Mouse (Mus musculus): ENCODE results near the gene Npc2. TPM values are rescaled to one million over a fixed set of nuclear protein-coding genes. Genes with fewer than 3 reads are reported as not detected.

Gene Npc2
- polyA plus RNA-seq, 1 experiment from 2014 or later, result 523 TPM

- Histone ChIP-seq H3K36me3 (ENCODE audit: insufficient read depth, low read length) (no peaks in the 10 kb centered on the region), H3K4me1 (ENCODE audit: insufficient read depth, low read depth, low read length) (peaks cover 6% of the 10 kb centered on the region), H3K4me2 (replicated peaks; ENCODE audit: low read depth, low read length) (no peak overlapping the region), H3K9ac (replicated peaks; ENCODE audit: low read depth) (no peak overlapping the region), H3K27ac (ENCODE audit: low read length) (no peak overlapping the region), H3K9me3 (ENCODE audit: low read length) (no peaks in the 10 kb centered on the region), H3K4me3 (ENCODE audit: low read depth, low read length) (no peak overlapping the region), H3K27me3 (replicated peaks; ENCODE audit: insufficient read depth, low read length) (no peaks in the 10 kb centered on the region)
- TF ChIP-seq CTCF (IDR thresholded peaks at IDR 0.05) (peak; percentile 63), EP300 (IDR thresholded peaks at IDR 0.05) (no peak)
- 0 out of 2 replicates have a peak, but pooled peaks have one; percentile 10 for ATAC-seq
- 51% methylated on average over 3 of the region's 3 CpGs for WGBS
- DNase-seq (ENCODE audit: low spot score), result peak; percentile 55
Observed at GRCm38 (mm10) chr12:84812004-84812403, 39.1 kb upstream of the Npc2 start.

- no peak for TF ChIP-seq CTCF (IDR thresholded peaks at IDR 0.05)
- TF ChIP-seq EP300 (IDR thresholded peaks at IDR 0.05), result no peak
- 42% methylated on average over 4 of the region's 4 CpGs for WGBS
- Histone ChIP-seq H3K27me3 (replicated peaks; ENCODE audit: insufficient read depth, low read length) (no peaks in the 10 kb centered on the region), H3K27ac (ENCODE audit: low read length) (no peak overlapping the region), H3K4me2 (replicated peaks; ENCODE audit: low read depth, low read length) (no peak overlapping the region), H3K9me3 (ENCODE audit: low read length) (no peaks in the 10 kb centered on the region), H3K36me3 (ENCODE audit: insufficient read depth, low read length) (no peaks in the 10 kb centered on the region), H3K9ac (replicated peaks; ENCODE audit: low read depth) (no peak overlapping the region), H3K4me1 (ENCODE audit: insufficient read depth, low read depth, low read length) (peaks cover 6% of the 10 kb centered on the region), H3K4me3 (ENCODE audit: low read depth, low read length) (no peak overlapping the region)
- ATAC-seq (no peak), DNase-seq (ENCODE audit: low spot score) (no peak)
Observed at GRCm38 (mm10) chr12:84811510-84811909, 38.6 kb upstream of the Npc2 start.

- Histone ChIP-seq H3K9ac (replicated peaks; ENCODE audit: low read depth) (no peak overlapping the region), H3K36me3 (ENCODE audit: insufficient read depth, low read length) (no peaks in the 10 kb centered on the region), H3K9me3 (ENCODE audit: low read length) (no peaks in the 10 kb centered on the region), H3K4me1 (ENCODE audit: insufficient read depth, low read depth, low read length) (peaks cover 6% of the 10 kb centered on the region), H3K27me3 (replicated peaks; ENCODE audit: insufficient read depth, low read length) (no peaks in the 10 kb centered on the region), H3K27ac (ENCODE audit: low read length) (no peak overlapping the region), H3K4me3 (ENCODE audit: low read depth, low read length) (no peak overlapping the region), H3K4me2 (replicated peaks; ENCODE audit: low read depth, low read length) (no peak overlapping the region)
- peak; percentile 16; the same call in 1 of the 2 replicates for ATAC-seq
- WGBS, result 29% methylated on average over 1 of the region's 1 CpGs
- DNase-seq (ENCODE audit: low spot score), result peak; percentile 62
- no peak for TF ChIP-seq EP300 (IDR thresholded peaks at IDR 0.05)
- TF ChIP-seq CTCF (IDR thresholded peaks at IDR 0.05), result no peak
Observed at GRCm38 (mm10) chr12:84810810-84811209, 37.9 kb upstream of the Npc2 start.

GRCm38 (mm10) chr12:84809033-84809432 is 36.1 kb upstream of the Npc2 start:
- TF ChIP-seq EP300 (IDR thresholded peaks at IDR 0.05) (no peak), CTCF (IDR thresholded peaks at IDR 0.05) (no peak)
- Histone ChIP-seq H3K36me3 (ENCODE audit: insufficient read depth, low read length) (no peaks in the 10 kb centered on the region), H3K9me3 (ENCODE audit: low read length) (no peaks in the 10 kb centered on the region), H3K4me1 (ENCODE audit: insufficient read depth, low read depth, low read length) (no peaks in the 10 kb centered on the region), H3K4me2 (replicated peaks; ENCODE audit: low read depth, low read length) (no peak overlapping the region), H3K9ac (replicated peaks; ENCODE audit: low read depth) (no peak overlapping the region), H3K27me3 (replicated peaks; ENCODE audit: insufficient read depth, low read length) (no peaks in the 10 kb centered on the region), H3K27ac (ENCODE audit: low read length) (no peak overlapping the region), H3K4me3 (ENCODE audit: low read depth, low read length) (no peak overlapping the region)
- WGBS, result 68% methylated on average over 6 of the region's 6 CpGs
- DNase-seq (ENCODE audit: low spot score) (no peak), ATAC-seq (no peak)

GRCm38 (mm10) chr12:84807351-84807750 is 34.4 kb upstream of the Npc2 start:
- ATAC-seq (no peak), DNase-seq (ENCODE audit: low spot score) (no peak)
- Histone ChIP-seq H3K4me1 (ENCODE audit: insufficient read depth, low read depth, low read length) (no peaks in the 10 kb centered on the region), H3K36me3 (ENCODE audit: insufficient read depth, low read length) (no peaks in the 10 kb centered on the region), H3K9me3 (ENCODE audit: low read length) (no peaks in the 10 kb centered on the region), H3K9ac (replicated peaks; ENCODE audit: low read depth) (no peak overlapping the region), H3K27me3 (replicated peaks; ENCODE audit: insufficient read depth, low read length) (no peaks in the 10 kb centered on the region), H3K27ac (ENCODE audit: low read length) (no peak overlapping the region), H3K4me2 (replicated peaks; ENCODE audit: low read depth, low read length) (no peak overlapping the region), H3K4me3 (ENCODE audit: low read depth, low read length) (no peak overlapping the region)
- WGBS, result 52% methylated on average over 13 of the region's 13 CpGs
- TF ChIP-seq EP300 (IDR thresholded peaks at IDR 0.05) (no peak), CTCF (IDR thresholded peaks at IDR 0.05) (no peak)

- Histone ChIP-seq H3K4me3 (ENCODE audit: low read depth, low read length) (no peak overlapping the region), H3K9me3 (ENCODE audit: low read length) (no peaks in the 10 kb centered on the region), H3K4me1 (ENCODE audit: insufficient read depth, low read depth, low read length) (no peaks in the 10 kb centered on the region), H3K27me3 (replicated peaks; ENCODE audit: insufficient read depth, low read length) (no peaks in the 10 kb centered on the region), H3K4me2 (replicated peaks; ENCODE audit: low read depth, low read length) (no peak overlapping the region), H3K36me3 (ENCODE audit: insufficient read depth, low read length) (no peaks in the 10 kb centered on the region), H3K27ac (ENCODE audit: low read length) (no peak overlapping the region), H3K9ac (replicated peaks; ENCODE audit: low read depth) (no peak overlapping the region)
- DNase-seq (ENCODE audit: low spot score) (no peak), ATAC-seq (no peak)
- WGBS, result 46% methylated on average over 5 of the region's 5 CpGs
- TF ChIP-seq EP300 (IDR thresholded peaks at IDR 0.05), result no peak
- no peak for TF ChIP-seq CTCF (IDR thresholded peaks at IDR 0.05)
Observed at GRCm38 (mm10) chr12:84806726-84807125, 33.8 kb upstream of the Npc2 start.

GRCm38 (mm10) chr12:84806010-84806409 is 33.1 kb upstream of the Npc2 start:
- H3K27me3 ChIP-seq (replicated peaks; ENCODE audit: insufficient read depth, low read length), result no peaks in the 10 kb centered on the region
- H3K4me1 ChIP-seq (ENCODE audit: insufficient read depth, low read depth, low read length), result peaks cover under 1% of the 10 kb centered on the region; the same call in 1 of the 2 replicates
- 48% methylated on average over 1 of the region's 1 CpGs for WGBS
- DNase-seq (ENCODE audit: low spot score), result no peak
- TF ChIP-seq EP300 (IDR thresholded peaks at IDR 0.05) (no peak), CTCF (IDR thresholded peaks at IDR 0.05) (no peak)
- ATAC-seq, result no peak
- 0 out of 2 replicates have a peak overlapping the region, but pooled peaks have one; percentile 26 for H3K27ac ChIP-seq (ENCODE audit: low read length)
- H3K9me3 ChIP-seq (ENCODE audit: low read length), result no peaks in the 10 kb centered on the region
- no peaks in the 10 kb centered on the region for H3K36me3 ChIP-seq (ENCODE audit: insufficient read depth, low read length)
- H3K4me3 ChIP-seq (ENCODE audit: low read depth, low read length), result no peak overlapping the region
- no peak overlapping the region for H3K9ac ChIP-seq (replicated peaks; ENCODE audit: low read depth)
- no peak overlapping the region for H3K4me2 ChIP-seq (replicated peaks; ENCODE audit: low read depth, low read length)

All from lung, postnatal 0 days (tissue).